Mouse (Mus musculus) ES-E14 (cell line): ENCODE measurements around the gene Rassf6. TPM values are rescaled to one million over a fixed set of nuclear protein-coding genes. Genes with fewer than 3 reads are reported as not detected.

Experiments used
- DNase-seq: peaks from one replicate; pipeline ENCODE4 v3.0.0-alpha.2; 2013; ENCODE audit warnings: low read depth, low spot score
- H3K27ac ChIP-seq: 2 replicates; pipeline ENCODE4 v1.5.1; 2012; ENCODE audit warnings: low read depth, mild to moderate bottlenecking, low read length, moderate library complexity, mixed read lengths; ENCODE audit not compliant: poor library complexity, insufficient read depth, severe bottlenecking
- H3K36me3 ChIP-seq: 2 replicates; pipeline ENCODE4 v1.6.1; 2012; ENCODE audit warnings: mild to moderate bottlenecking, low read length, moderate library complexity, mixed read lengths; ENCODE audit not compliant: control insufficient read depth, poor library complexity, insufficient read depth, severe bottlenecking
- H3K4me1 ChIP-seq, 2 experiments: fragments of 150-350 bp in 1 of 2; sonication (generic) in 1 of 2; 2 replicates each; pipeline ENCODE4 v1.6.1; 2012; ENCODE audit warnings: low read length in 2 of 2, mild to moderate bottlenecking in 1 of 2, mixed read lengths in 1 of 2; ENCODE audit not compliant: control insufficient read depth in 2 of 2, insufficient read depth in 2 of 2, poor library complexity in 1 of 2
- H3K4me3 ChIP-seq, 2 experiments: fragments of 150-350 bp in 1 of 2; sonication (generic) in 1 of 2; 2 replicates each; pipeline ENCODE4 v1.5.1; 2012; ENCODE audit warnings: low read length in 2 of 2, low read depth in 1 of 2, mild to moderate bottlenecking in 1 of 2, mixed read lengths in 1 of 2; ENCODE audit not compliant: insufficient read depth in 1 of 2, poor library complexity in 1 of 2, severe bottlenecking in 1 of 2
- H3K9ac ChIP-seq: 2 replicates; pipeline ENCODE4 v1.6.1; 2012; ENCODE audit warnings: low read depth, mild to moderate bottlenecking, low read length, mixed read lengths; ENCODE audit not compliant: poor library complexity, insufficient read depth, severe bottlenecking
- H3K9me3 ChIP-seq: fragments of 150-350 bp; sonication (generic); 2 replicates; pipeline ENCODE4 v1.6.1; 2012; ENCODE audit warnings: low read depth, mild to moderate bottlenecking, low read length; ENCODE audit not compliant: control insufficient read depth, insufficient read depth
- CHD2 ChIP-seq: IDR thresholded peaks from 2 replicates; pipeline ENCODE4 v1.6.1; 2014; ENCODE audit warnings: mild to moderate bottlenecking, low read depth, low read length, inconsistent platforms
- HCFC1 ChIP-seq: IDR thresholded peaks from 2 replicates; pipeline ENCODE4 v1.6.1; 2012; ENCODE audit warnings: low read length, inconsistent platforms, borderline replicate concordance; ENCODE audit not compliant: insufficient read depth
- MAFK ChIP-seq: IDR thresholded peaks from 2 replicates; pipeline ENCODE4 v1.6.1; 2014; ENCODE audit warnings: mild to moderate bottlenecking, low read depth, low read length, inconsistent platforms; ENCODE audit not compliant: insufficient read depth
- ZC3H11A ChIP-seq: IDR thresholded peaks from 2 replicates; pipeline ENCODE4 v1.6.1; 2012; ENCODE audit warnings: low read depth, mild to moderate bottlenecking, inconsistent platforms, low read length, borderline replicate concordance
- ZNF384 ChIP-seq: IDR thresholded peaks from 2 replicates; pipeline ENCODE4 v1.6.1; 2012; ENCODE audit warnings: low read depth, low read length, inconsistent platforms
- in situ Hi-C, 2 experiments: fragments of 600-800 bp; cut with MboI; formaldehyde crosslinking; loops; one replicate each; pipeline ENCODE4 v1.15.1; 2025; ENCODE audit warnings: low sequenced_read_pairs in 2 of 2, inconsistent platforms in 1 of 2; ENCODE audit not compliant: unreplicated experiment in 2 of 2
- total RNA-seq: library from RNA; depleted of rRNA; stranded (reverse); fragments of 300-350 nt; gene quantifications from 2 replicates; pipeline ENCODE4 v1.2.3, GENCODE M21; 2012

Rassf6 gene
- total RNA-seq, 1 experiment, result 1.7 TPM

DNA sequence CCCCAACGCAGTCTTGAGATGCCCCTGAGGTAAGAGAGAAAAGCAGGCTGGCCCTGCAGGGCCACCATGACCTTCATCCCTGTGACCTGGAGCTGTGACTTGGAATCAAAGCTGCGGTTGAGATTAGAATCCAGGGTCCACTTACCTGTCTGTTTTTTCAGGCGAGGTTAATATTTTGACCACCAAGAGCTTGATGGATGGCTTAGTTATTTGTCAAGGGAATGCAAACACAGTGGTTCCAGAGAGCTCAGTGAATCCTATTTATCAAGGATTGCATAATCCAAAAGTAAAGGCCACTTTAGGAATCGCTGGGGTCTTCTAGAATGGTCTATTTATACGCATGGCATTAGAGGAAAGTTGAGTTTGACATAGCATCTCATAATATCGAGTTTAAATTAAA lies 58.3 kb downstream of the Rassf6 start:
- Histone ChIP-seq H3K9me3 (no peaks in the 10 kb centered on the region), H3K4me3 (no peak overlapping the region), H3K9ac (no peak overlapping the region), H3K36me3 (no peaks in the 10 kb centered on the region), H3K27ac (no peak overlapping the region), H3K4me1 (no peaks in the 10 kb centered on the region)
- TF ChIP-seq HCFC1, result no peak
- TF ChIP-seq ZC3H11A, result no peak
- TF ChIP-seq ZNF384, result no peak
- no peak for TF ChIP-seq MAFK
- no peak for TF ChIP-seq CHD2
- DNase-seq, result no peak
- in situ Hi-C loops, result loop anchor here in 1 of 2 experiments (25.0 kb wide), 1 partner anchor 370 kb away; the partner anchor contains the start of gene Cox18

DNA sequence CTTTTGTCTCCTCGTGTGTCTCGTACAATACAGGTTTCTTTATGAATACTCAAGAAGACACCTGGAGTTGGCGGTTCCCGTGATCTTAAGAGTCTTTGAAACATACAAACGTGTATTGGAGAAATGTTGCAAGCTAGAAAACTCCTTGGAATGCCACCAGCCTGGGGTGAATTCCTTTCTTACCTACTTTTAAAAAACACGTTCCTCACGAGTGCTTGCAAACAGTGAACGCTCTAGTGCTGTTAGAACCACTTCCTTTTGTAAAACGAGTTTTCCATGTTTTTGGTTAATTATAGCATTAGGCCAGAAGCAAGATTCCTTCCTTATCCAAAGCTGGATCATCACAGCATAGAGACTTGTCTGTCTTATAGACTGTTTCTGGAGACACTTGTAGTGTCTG lies 60.9 kb downstream of the Rassf6 start:
- Histone ChIP-seq H3K4me1 (no peaks in the 10 kb centered on the region), H3K27ac (no peak overlapping the region), H3K4me3 (no peak overlapping the region), H3K9ac (no peak overlapping the region), H3K9me3 (no peaks in the 10 kb centered on the region), H3K36me3 (no peaks in the 10 kb centered on the region)
- no peak for DNase-seq
- TF ChIP-seq HCFC1, result no peak
- no peak for TF ChIP-seq ZNF384
- TF ChIP-seq MAFK, result no peak
- no peak for TF ChIP-seq CHD2
- TF ChIP-seq ZC3H11A, result no peak
- in situ Hi-C loops, result loop anchor here in 1 of 2 experiments (25.0 kb wide), 1 partner anchor 367 kb away; the partner anchor contains the start of gene Cox18

- no peak overlapping the region for H3K4me3 ChIP-seq
- H3K36me3 ChIP-seq, result no peaks in the 10 kb centered on the region
- in situ Hi-C loops, result loop anchor here in 1 of 2 experiments (25.0 kb wide), 1 partner anchor 365 kb away; the partner anchor contains the start of gene Cox18
- DNase-seq, result no peak
- H3K9me3 ChIP-seq, result no peaks in the 10 kb centered on the region
- TF ChIP-seq CHD2 (no peak), ZC3H11A (no peak), HCFC1 (no peak), MAFK (no peak), ZNF384 (no peak)
- H3K4me1 ChIP-seq, result no peaks in the 10 kb centered on the region
- no peak overlapping the region for H3K27ac ChIP-seq
- H3K9ac ChIP-seq, result no peak overlapping the region
Observed at GRCm38 (mm10) chr5:90577751-90578150, 62.7 kb downstream of the Rassf6 start.

DNA sequence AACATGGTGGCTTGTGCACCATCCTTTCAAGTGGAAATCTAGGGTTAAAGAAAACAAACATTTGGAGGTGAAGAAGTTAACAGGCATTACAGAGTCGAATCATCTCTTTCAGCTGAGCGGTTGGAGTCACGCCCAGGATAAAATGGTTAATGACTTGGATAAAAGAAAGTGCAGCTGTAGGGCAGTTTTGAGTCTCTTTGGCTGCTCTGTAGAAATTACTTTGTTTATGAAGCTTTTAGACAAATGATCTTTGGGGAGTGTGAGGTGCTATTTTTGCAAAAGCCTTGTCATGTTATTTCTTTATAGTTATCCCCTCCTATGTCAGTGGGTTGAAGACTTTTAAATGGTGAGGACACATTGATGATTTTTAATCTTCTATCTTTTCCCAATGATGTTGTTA lies 69.2 kb downstream of the Rassf6 start:
- in situ Hi-C loops, result no loop called here
- TF ChIP-seq HCFC1, result no peak
- TF ChIP-seq CHD2, result no peak
- no peak for TF ChIP-seq ZNF384
- TF ChIP-seq ZC3H11A, result no peak
- no peak for TF ChIP-seq MAFK
- H3K4me3 ChIP-seq, result no peak overlapping the region
- no peak overlapping the region for H3K9ac ChIP-seq
- no peaks in the 10 kb centered on the region for H3K4me1 ChIP-seq
- no peaks in the 10 kb centered on the region for H3K36me3 ChIP-seq
- no peak for DNase-seq
- H3K27ac ChIP-seq, result no peak overlapping the region
- no peaks in the 10 kb centered on the region for H3K9me3 ChIP-seq

DNA sequence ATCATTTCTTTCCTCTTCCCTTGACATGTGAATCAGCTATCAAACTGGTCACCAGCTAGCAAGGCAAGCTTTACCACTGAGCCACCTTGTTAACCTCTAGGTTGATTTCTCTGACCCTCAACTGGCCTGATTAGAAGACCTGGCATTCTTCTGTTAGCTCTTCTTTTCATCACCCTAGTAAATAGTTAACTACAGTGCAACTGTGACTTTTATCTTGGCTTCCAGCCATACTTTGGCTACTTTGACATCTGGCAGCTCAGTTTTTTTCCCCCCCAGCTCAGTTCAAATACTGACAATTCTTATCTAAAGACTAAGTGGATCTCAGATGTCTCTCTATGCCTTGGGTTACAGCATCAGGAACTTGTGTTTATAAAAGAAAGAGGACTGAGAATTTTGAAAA lies 72.1 kb downstream of the Rassf6 start:
- Histone ChIP-seq H3K9me3 (no peaks in the 10 kb centered on the region), H3K36me3 (no peaks in the 10 kb centered on the region), H3K27ac (no peak overlapping the region), H3K4me1 (no peaks in the 10 kb centered on the region), H3K9ac (no peak overlapping the region), H3K4me3 (no peak overlapping the region)
- DNase-seq, result no peak
- TF ChIP-seq HCFC1 (no peak), CHD2 (no peak), MAFK (no peak), ZNF384 (no peak), ZC3H11A (no peak)
- in situ Hi-C loops, result no loop called here
